Mouse (Mus musculus) C2C12 (cell line): Measurements from ENCODE around the gene Cyld. TPM values are rescaled to one million over a fixed set of nuclear protein-coding genes. Genes with fewer than 3 reads are reported as not detected.

Source experiments
- H3K27me3 ChIP-seq: one replicate; pipeline ENCODE4 v1.6.1; 2011; ENCODE audit not compliant: control insufficient read depth, insufficient read depth, insufficient read length
- H3K36me3 ChIP-seq: one replicate; pipeline ENCODE4 v1.6.1; 2011; ENCODE audit not compliant: control insufficient read depth, insufficient read depth
- H3K4me3 ChIP-seq: one replicate; pipeline ENCODE4 v1.5.1; 2011; ENCODE audit warnings: mild to moderate bottlenecking, control low read depth; ENCODE audit not compliant: poor library complexity, insufficient read depth, severe bottlenecking
- H3K79me2 ChIP-seq: one replicate; pipeline ENCODE4 v1.6.1; 2011; ENCODE audit not compliant: control insufficient read depth, insufficient read depth
- H3K79me3 ChIP-seq: one replicate; pipeline ENCODE4 v1.6.1; 2011; ENCODE audit warnings: low read depth, control low read depth
- H3ac ChIP-seq: one replicate; pipeline ENCODE3; 2011; ENCODE audit warnings: low read depth; ENCODE audit not compliant: control insufficient read depth, insufficient read length
- CEBPB ChIP-seq: IDR thresholded peaks from one replicate; pipeline ENCODE4 v1.6.1; 2011; ENCODE audit warnings: low read depth, mild to moderate bottlenecking, control low read depth, moderate library complexity
- CTCF ChIP-seq: IDR thresholded peaks from one replicate; pipeline ENCODE4 v1.5.1; 2011; ENCODE audit not compliant: control insufficient read depth, insufficient read depth, insufficient read length
- FOSL1 ChIP-seq: IDR thresholded peaks from one replicate; pipeline ENCODE4 v1.8.0; 2011; ENCODE audit warnings: mild to moderate bottlenecking, low read length; ENCODE audit not compliant: poor library complexity, insufficient read depth, severe bottlenecking
- MAX ChIP-seq: IDR thresholded peaks from one replicate; pipeline ENCODE4 v1.6.1; 2011; ENCODE audit warnings: mild to moderate bottlenecking, control low read depth
- MYOD1 ChIP-seq: IDR thresholded peaks from one replicate; pipeline ENCODE4 v1.6.1; 2011; ENCODE audit warnings: low read depth; ENCODE audit not compliant: control insufficient read depth, insufficient read length
- MYOG ChIP-seq: IDR thresholded peaks from one replicate; pipeline ENCODE4 v1.6.1; 2011; ENCODE audit not compliant: control insufficient read depth, insufficient read length; ENCODE audit errors: extremely low read depth
- USF1 ChIP-seq: IDR thresholded peaks from one replicate; pipeline ENCODE4 v1.6.1; 2011; ENCODE audit warnings: low read depth, mild to moderate bottlenecking, control low read depth, moderate library complexity
- polyA plus RNA-seq: library from polyadenylated mRNA; unstranded; fragments of >200 nt; fragmentation: generic; extraction: Trizol; gene quantifications from one replicate; pipeline ENCODE4 v1.2.1, GENCODE M21; 2012; ENCODE audit warnings: missing spikeins

The Cyld gene
- polyA plus RNA-seq, 1 experiment, result 5.8 TPM

- Histone ChIP-seq H3K79me2 (no peaks in the 10 kb centered on the region), H3K4me3 (no peak overlapping the region), H3K79me3 (no peaks in the 10 kb centered on the region), H3K27me3 (no peaks in the 10 kb centered on the region), H3K36me3 (no peaks in the 10 kb centered on the region), H3ac (no peak overlapping the region)
- no peak for TF ChIP-seq CEBPB
- TF ChIP-seq USF1, result no peak
- TF ChIP-seq FOSL1, result no peak
- TF ChIP-seq CTCF, result no peak
- TF ChIP-seq MYOD1, result no peak
- TF ChIP-seq MYOG, result no peak
- no peak for TF ChIP-seq MAX
Measured at GRCm38 (mm10) chr8:88691961-88692360, 4.9 kb upstream of the Cyld start.

GRCm38 (mm10) chr8:88692866-88693265 lies 4.0 kb upstream of the Cyld start:
- H3K27me3 ChIP-seq, result no peaks in the 10 kb centered on the region
- no peak overlapping the region for H3K4me3 ChIP-seq
- H3K36me3 ChIP-seq, result no peaks in the 10 kb centered on the region
- TF ChIP-seq CEBPB (no peak), CTCF (no peak), MYOD1 (no peak), MAX (no peak), USF1 (no peak), FOSL1 (no peak), MYOG (no peak)
- no peaks in the 10 kb centered on the region for H3K79me3 ChIP-seq
- no peak overlapping the region for H3ac ChIP-seq
- no peaks in the 10 kb centered on the region for H3K79me2 ChIP-seq

GRCm38 (mm10) chr8:88693376-88693775 lies 3.5 kb upstream of the Cyld start:
- no peak overlapping the region for H3K4me3 ChIP-seq
- H3K79me3 ChIP-seq, result peaks cover 3% of the 10 kb centered on the region
- H3K36me3 ChIP-seq, result no peaks in the 10 kb centered on the region
- no peak overlapping the region for H3ac ChIP-seq
- H3K27me3 ChIP-seq, result no peaks in the 10 kb centered on the region
- TF ChIP-seq MYOG, result no peak
- TF ChIP-seq CTCF, result no peak
- no peak for TF ChIP-seq FOSL1
- no peak for TF ChIP-seq CEBPB
- no peak for TF ChIP-seq MYOD1
- no peak for TF ChIP-seq USF1
- no peak for TF ChIP-seq MAX
- H3K79me2 ChIP-seq, result peaks cover 3% of the 10 kb centered on the region

- no peak overlapping the region for H3K4me3 ChIP-seq
- TF ChIP-seq MAX, result no peak
- TF ChIP-seq FOSL1, result no peak
- TF ChIP-seq CEBPB, result no peak
- no peak for TF ChIP-seq USF1
- no peak for TF ChIP-seq CTCF
- no peak for TF ChIP-seq MYOD1
- no peak for TF ChIP-seq MYOG
- peaks cover 9% of the 10 kb centered on the region for H3K79me3 ChIP-seq
- H3K27me3 ChIP-seq, result no peaks in the 10 kb centered on the region
- peaks cover 12% of the 10 kb centered on the region for H3K79me2 ChIP-seq
- no peak overlapping the region for H3ac ChIP-seq
- no peaks in the 10 kb centered on the region for H3K36me3 ChIP-seq
Measured at GRCm38 (mm10) chr8:88694291-88694690, 2.5 kb upstream of the Cyld start.

GRCm38 (mm10) chr8:88696228-88696627 lies 600 bp upstream of the Cyld start:
- TF ChIP-seq CTCF, result no peak
- no peak for TF ChIP-seq MYOD1
- TF ChIP-seq USF1, result no peak
- TF ChIP-seq CEBPB, result no peak
- TF ChIP-seq FOSL1, result no peak
- no peak for TF ChIP-seq MAX
- no peak for TF ChIP-seq MYOG
- no peaks in the 10 kb centered on the region for H3K27me3 ChIP-seq
- peaks cover 31% of the 10 kb centered on the region for H3K79me2 ChIP-seq
- no peak overlapping the region for H3ac ChIP-seq
- no peaks in the 10 kb centered on the region for H3K36me3 ChIP-seq
- no peak overlapping the region for H3K4me3 ChIP-seq
- peaks cover 18% of the 10 kb centered on the region for H3K79me3 ChIP-seq

GRCm38 (mm10) chr8:88697642-88698031 lies 809 bp downstream of the Cyld start:
- peak overlapping the region; percentile 95 for H3ac ChIP-seq
- H3K27me3 ChIP-seq, result no peaks in the 10 kb centered on the region
- TF ChIP-seq MYOD1 (peak; percentile 39), FOSL1 (peak; percentile 37), CEBPB (no peak), CTCF (no peak)
- peaks cover 45% of the 10 kb centered on the region for H3K79me2 ChIP-seq
- H3K79me3 ChIP-seq, result peaks cover 26% of the 10 kb centered on the region
- H3K36me3 ChIP-seq, result no peaks in the 10 kb centered on the region
- peak overlapping the region; percentile 94 for H3K4me3 ChIP-seq
